Mouse (Mus musculus) cerebellum, adult 11-12 months (tissue): ENCODE results near the gene Nupr1l.
"Not testable (repeated sequence)": the region's sequence is repeated elsewhere in the genome, so short reads cannot be mapped to it uniquely, and the experiment has no call there.

ENCODE experiments used
- DNase-seq: peaks from one replicate; pipeline ENCODE4 v3.0.0; 2022

Gene Nupr1l

DNA sequence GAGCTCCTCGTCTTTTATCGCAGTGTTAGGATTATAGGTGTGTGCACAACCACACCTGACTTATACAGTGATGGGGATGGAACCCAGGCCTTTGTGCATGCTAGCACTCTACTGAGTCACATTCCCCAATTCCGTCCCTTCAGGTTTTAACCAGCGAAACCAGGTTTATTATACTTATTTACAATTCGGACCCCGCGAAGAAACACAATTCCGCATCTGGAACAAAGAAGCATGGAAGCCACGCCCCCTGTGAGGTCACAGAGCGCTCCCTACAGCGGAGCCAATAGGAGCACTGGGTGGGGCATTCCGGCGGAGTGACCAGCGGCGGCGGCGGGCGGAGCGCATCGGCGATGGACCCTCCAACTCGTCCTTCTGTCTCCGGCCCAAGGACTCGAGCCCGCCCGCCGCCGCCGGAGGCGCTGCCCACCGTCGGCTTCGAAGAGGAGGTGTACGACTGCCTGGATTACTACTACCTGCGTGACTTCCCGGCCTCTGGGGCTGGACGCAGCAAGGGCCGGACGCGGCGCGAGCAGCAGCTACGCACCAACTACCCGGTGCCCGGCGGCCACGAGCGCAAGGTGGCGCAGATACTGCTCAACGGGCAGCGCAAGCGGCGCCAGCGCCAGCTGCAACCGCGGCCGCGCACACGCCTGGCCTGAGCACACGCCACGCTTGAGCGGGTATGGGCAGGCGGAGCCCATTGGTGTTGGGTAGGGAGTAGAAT is at the start of gene Nupr1l:
Gene Nupr1l, plus strand, starts transcription at position 299 of the 724 bp plus-strand sequence.
- DNase-seq = peak; percentile 81

DNA sequence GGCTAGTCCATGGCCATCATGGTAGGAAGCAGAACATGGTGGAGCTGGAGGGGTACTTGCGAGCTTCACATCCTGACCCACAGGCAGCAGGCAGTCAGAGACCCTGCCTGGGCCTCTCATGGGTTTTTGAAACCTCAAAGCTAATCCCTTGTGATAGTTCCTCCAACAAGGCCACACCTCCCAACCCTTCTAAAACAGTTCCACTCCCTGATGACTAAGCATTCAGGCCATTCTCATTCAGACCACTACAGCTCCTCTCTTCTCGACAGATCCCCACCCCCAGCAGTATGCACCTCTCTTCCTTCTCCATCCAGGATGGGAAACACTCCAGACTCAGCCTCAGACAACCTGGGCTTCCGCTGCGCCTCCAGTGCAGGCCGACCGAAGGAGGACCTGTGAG is 46.0 kb upstream of the Nupr1l start:
- DNase-seq = no peak

DNA sequence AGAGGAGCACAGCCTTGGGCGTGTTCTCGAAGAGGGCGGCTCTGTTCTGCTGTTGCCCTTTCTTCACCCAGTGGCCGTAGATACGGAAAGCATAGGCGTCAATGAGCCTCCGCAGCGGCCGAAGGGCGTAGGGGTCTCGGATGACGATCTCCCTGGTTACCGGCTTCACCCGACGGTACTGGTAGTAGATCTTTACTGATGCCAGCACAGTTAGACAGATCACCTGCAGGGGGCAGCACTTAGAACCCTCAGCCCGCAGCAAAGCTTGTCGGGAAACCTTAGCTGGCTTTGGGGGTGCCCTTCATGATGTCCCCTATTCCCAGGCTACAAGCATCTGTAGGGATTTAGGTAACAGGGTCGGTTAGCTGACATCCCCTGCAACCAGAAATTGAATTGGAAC is 43.9 kb upstream of the Nupr1l start:
- DNase-seq = no peak

DNA sequence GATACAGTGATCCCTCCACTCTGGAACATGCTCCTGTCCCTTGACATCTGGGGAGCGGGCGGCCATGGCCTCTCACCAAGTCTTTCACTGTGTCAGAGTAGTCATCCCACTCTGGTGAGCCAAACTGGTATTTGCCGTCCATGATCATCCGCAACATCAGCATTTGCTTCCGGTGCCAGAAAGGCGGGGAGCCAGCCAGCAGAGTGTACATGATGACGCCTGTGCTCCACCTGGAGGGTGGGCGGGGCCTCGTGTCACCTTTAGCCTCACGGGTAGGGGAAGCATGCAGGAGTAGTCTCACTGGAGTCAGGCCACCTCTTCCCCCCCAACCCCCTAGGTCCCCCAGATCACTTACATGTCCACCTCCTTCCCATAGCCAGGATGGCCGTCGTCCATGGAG is 42.5 kb upstream of the Nupr1l start:
- no peak for DNase-seq

DNA sequence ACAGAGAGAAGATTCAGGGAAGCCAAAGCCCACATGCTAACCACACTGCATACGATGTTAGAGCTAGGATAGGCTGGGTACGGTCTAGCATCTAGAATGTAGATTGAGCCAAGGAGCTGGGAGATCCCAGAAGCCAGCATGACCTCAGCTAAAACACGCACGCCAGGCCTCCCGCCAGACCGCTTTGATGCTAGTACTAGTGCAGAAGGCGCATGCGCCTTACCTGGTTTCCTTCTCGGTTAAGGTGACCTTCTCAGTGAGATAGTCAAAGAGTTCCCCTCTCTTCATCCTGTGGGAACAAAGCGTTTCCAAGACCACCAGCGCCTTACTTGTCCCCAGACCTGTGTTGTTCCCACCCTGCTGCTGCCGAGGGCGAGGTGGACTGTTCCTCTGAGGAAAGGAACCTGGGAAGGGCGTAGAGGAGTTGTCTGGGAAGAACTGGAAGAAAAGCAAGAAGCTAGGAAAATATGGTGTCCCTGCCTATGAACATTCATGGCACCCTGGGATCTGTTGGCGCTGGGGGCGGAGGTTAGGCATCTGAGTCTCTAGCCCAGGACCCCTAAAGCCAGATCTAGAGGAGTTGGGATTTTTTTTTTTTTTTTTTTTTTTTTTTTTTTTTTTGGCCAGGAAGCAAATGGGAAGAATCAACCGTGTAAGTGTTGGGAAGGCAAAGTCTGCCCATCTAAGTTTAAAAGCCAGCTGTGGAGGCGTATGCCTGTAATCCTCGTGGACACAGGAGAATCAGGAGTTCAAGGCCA is 38.9 kb upstream of the Nupr1l start:
- no peak for DNase-seq

DNA sequence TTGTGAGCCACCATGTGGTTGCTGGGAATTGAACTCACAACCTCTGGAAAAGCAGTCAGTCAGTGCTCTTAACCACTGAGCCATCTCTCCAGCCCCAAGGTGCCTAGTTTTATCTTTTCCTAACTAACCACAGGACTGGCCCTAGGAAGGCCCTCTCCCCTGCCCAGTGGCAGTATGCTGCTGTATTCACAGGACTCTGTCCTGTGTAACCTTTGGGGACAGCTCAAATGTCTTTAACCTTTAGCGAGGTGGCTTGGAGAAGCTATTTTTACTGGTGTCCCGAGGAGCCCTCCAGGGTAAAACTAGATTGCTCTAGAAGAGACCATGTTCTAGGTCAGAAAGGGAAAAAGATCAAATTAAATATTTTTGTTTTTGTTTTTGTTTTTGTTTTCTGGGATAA is 37.1 kb upstream of the Nupr1l start:
- DNase-seq = no peak

DNA sequence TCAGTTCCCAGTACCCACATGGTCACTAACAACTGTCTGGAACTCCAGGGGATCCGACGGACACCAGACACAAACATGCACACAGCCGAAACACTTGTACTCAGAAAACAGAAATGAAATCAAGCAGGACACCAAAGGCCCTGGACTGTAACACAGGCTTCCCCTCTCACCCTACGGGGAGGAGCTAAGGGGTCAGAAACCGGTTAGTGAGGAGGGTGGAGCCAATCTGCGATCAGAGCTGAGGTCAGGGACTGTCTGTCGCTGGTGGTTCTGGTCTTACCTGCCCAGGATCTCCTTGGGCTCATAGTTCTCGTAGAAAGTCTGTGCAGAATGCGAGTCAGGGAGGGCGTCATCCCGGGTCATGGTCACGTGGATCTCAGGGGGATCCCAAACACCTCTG is 34.4 kb upstream of the Nupr1l start:
- no peak for DNase-seq

DNA sequence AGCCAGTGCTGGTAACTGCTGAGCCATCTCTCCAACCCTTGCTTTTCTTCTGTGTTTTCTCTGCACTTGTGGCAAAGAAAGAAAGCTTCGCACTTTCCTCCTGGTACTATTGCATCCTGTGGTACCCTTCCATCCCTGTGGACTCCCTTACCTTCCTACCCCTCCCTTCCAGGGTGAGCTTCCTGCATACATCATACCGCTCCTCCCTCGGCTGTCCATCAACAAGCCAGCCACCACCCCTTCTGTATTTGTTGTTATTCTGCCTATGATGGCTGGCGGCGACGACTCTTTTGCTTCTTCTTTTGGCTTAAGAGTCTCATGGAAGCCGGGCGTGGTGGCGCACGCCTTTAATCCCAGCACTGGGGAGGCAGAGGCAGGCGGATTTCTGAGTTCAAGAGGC is 33.2 kb upstream of the Nupr1l start:
- DNase-seq = no peak

DNA sequence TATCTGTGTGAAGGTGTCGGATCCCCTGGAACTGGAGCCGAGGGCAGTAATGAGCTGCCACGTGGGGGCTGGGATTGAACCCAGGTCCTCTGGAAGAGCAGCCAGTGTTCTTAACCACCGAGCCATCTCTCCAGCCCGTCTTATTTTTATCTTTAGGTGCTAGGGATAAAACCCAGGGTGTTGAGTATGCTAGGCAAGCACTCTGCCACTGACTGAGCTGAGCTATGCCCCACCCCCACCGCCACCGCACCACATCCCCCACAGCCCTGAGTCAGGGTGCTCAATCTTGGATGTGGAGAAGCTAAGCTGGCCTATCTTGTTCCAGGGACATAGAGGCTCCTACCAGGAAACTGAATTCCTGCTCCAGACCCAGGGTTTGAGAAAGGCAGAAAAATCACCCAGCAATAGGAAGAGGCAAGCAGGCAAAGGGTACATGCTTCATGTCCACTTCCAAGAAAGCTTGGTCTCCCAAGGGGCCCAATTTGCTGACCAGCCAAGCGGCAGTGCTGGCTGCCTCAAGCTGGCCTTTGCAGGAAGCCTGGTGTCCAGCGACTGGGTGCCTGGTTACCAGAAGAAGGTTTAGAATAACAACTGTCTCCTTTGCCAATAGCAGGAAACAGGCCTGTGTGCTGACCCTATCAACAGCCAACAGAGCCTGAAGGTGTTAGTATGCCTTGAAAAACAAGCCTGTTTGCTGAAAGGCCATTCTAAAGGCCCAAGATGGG is 30.4 kb upstream of the Nupr1l start:
- no peak for DNase-seq

DNA sequence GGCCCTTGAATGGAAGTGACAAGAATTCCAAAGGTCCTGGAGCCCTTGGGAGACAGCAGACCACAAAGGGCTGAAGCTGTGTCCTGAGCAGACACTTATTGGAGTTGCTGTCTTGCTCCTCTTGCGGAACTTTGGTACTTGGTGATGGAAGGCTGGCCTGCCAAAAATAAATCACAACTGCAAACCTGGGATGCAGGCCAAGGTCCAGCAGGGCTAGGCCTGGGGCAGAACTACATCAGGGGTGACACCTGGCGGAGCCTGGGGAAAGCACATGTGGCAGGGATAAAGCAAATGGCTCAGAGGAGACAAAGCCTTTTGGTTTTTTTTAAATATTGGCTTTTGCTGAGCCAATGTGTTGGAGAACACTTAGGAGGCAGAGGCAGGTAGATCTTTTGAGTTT is 29.4 kb upstream of the Nupr1l start:
- DNase-seq = peak; percentile 32

DNA sequence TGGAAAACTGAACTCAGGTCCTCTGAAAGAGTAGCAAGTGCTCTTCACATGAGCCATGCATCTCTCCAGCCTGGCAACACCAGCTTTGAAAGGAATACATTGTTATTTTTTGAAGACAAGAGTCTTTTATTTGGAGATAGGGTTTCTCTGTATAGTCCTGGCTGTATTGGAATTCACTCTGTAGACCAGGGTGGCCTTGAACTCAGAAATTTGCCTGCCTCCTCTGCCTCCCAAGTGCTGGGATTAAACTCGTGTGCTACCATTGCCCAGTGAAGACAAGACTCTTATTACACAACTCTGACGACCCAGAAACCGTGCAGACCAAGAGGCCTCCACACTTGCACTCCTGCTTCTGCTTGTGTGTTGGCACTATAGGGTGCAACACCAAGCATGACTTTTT is 28.5 kb upstream of the Nupr1l start:
- no peak for DNase-seq

DNA sequence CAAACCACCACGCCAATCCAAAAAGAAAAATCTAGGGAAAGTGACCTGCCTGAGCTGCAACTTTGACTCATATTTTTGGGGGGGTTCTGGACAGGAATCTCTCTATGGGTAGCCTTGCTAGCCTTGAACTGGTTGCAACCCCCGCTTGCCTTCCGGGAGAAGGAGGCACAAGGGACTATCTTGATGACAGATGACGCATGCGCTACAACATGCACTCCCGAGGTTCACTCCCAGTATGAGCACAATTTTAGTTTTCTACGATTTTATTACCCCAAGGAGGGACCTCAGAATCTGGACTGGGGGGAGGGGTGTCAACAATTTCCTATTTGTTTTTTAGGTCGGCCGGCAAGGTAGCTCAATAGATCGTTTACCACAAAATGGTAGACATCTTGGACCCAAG is 22.1 kb upstream of the Nupr1l start:
- no peak for DNase-seq

DNA sequence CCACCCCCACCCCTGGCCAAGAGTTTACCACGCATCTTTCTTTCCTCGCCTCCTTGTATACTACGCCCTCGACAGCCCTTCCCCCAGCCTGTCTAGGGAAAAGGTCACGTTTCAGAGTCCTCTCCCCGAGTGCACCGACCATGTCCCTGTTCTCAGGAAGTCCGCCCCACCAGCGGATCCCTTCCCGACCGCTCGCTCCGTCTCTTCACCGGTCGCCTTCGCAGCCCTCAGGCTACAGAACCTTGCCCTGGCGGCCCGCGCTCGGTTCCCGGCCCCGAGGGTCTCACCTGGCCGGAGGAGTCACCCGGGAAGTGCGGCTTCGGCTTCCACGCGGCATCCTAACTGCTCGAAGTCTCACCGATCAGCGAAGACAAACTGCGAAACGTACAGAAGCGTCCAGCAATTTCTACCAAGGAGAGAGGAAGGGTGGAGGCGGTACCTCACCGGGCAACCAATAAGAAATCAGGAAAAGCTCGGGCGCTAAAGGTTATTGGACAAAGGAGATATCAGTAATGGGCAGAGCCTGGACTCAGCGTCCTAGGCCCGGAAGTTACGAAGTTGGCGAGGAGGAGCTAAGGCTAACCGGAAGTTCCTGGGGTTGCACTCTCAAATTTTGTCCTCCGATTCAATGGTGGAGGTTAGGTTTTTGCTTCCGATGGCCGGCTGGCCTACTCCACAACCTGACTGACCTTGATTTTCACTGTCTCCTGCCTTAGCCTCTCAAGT is 21.3 kb upstream of the Nupr1l start, which contains the start of gene Chchd2:
Gene Chchd2, minus strand, starts transcription at position 560 of the 726 bp plus-strand sequence.
- peak; percentile 96 for DNase-seq

DNA sequence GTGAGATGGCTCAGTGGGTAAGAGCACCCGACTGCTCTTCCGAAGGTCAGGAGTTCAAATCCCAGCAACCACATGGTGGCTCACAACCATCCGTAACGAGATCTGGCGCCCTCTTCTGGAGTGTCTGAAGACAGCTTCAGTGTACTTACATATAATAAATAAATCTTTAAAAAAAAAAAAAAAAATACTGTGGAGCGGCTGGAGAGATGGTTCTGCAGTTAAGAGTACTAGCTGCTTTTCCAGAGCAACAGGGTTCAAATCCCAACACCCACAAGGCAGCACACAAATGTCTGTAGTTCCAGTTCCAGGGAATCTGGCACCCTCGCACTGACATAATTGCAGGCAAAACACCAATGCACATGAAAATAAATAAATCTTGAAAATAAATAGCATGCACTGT is 17.9 kb upstream of the Nupr1l start:
- DNase-seq = not testable (repeated sequence)

DNA sequence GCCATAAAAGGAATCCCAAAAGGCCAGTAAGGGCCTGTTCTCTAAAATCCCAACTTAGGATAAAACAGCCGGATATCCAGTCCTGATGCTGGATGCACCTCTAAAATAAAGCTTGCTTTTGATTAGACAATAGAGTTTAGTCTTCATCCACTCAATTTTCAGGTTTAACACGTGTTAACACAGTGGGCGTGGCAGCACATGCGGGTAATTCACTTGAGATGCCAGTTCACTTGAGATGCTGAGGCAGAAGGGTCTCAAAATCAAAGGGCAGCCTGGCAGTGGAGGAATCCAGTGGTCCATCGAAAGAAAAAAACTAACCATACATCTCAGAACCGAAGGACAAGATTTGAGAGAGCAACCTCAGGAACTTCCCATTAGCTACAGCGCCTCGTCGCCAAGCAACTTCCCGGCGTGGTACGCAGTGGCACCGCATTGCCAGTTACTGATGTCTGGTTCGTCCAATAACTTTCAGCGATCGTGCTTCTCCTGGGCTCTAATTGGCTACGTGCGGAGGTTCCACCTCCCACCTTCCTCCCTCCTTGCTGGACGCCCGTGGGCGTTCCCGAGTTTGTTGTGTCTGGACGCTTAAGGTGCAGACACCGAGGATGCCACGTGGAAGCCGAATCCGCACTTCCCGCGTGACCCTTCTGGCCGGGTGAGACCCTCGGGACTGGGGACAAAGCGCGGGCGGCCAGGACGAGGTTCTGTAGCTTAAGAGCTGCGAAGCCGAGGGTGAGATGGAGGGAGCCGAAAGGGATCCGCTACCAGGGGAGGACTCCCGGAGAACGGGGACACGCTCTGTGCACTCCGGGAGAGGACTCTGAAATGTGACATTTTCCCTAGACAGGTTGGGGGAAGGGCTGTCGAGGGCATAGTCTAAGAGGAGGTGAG is 12.9 kb upstream of the Nupr1l start, which contains the start of gene Zbed5:
Gene Zbed5, plus strand, starts transcription at position 526 of the 891 bp plus-strand sequence.
- peak; percentile 83 for DNase-seq

DNA sequence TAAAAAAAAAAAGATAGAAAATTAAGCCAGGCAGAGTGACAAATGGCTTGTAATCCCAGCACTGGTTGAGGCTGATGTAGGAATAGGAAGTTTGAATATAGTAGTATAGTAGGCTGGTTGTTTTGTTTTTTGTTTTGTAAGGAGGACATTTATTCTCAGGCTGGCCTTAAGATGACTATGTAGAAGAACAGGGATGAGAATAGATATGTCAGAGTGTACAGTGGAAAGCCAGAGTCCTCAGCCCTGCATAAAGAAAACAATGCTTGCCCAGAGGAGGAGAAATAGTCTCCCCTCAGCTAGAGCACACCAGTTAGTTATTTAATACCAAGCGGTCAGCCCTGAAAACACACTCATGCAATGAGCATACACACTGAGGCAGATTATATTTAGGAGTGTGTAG is 9.9 kb upstream of the Nupr1l start, which contains the start of gene Phkg1:
Gene Phkg1, minus strand, starts transcription at position 101 of the 400 bp plus-strand sequence.
- DNase-seq = no peak

DNA sequence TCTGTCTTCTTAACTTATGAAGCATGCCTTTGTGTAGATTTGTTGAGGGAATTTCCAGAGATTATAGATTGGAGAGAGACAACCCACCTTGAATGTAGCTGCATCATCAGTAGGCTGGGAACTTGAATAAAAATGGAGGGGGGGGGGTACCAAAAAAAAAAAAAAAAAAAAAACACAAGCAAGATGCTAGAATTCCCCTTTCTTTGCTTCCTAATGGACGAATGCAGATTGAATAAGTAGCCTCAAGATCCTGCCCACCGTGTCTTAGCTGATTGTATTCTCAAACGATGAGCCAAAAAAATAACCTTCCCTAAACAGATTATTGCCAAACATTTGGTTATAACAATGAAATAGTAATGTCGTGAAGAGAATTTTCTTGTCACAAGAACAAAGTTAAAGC is 565 bp upstream of the Nupr1l start:
- DNase-seq = no peak

DNA sequence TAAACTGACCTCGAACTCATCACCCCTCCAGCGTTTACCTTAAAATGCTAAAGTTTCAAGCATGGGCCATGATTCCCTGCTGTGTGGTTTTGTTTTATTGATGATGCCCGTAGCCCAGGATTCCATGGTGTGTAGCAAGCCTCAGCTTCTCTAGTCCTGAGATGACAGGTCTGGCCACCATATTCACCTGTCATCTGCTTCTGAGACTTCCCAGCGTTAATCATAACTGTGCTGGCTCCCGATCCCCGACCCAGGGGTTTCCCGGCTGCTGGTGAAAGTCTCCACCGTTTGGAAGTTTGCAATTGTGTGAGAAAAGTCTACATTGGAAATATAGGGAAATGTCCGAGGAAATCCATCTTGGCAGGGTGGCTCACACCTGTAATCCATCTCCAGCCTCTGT is 807 bp downstream of the Nupr1l start:
- no peak for DNase-seq

DNA sequence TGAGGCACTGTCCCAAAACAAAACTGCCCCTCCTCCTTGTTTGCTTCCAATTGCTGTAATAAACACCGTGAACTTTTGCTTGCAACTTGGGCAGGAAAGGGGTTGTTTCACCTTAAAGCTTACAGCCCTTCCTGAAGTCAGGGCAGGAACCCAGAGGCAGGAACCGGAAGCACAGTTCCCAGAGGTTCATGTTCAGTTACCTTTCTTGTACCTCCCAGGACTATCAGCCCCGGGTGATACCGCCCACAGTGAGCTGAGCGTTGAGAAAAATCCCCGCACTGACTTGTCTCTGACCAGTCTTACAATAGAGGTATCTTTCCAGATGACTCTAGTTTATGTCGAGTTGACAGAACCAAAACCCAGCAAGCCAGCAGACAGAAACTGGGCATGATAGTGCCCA is 1.3 kb downstream of the Nupr1l start:
- DNase-seq = no peak

DNA sequence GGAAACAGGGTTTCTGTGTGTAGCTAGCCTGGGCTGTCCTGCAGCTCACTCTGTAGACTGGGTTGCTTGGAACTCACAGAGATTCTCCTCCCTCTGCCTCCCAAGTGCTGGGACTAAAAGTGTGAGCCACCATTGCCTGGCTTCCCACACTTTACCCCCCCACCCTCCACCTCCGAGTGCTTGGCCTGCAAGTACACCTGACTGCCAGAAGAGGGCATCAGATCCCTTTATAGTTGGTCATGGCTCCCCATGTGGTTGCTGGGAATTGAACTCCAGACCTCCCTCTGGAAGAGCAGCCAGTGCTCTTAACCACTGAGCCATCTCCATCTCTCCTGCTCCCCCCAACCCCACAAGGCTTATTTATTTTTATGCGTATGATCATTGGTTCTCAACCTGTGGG is 5.7 kb downstream of the Nupr1l start:
- DNase-seq = no peak

DNA sequence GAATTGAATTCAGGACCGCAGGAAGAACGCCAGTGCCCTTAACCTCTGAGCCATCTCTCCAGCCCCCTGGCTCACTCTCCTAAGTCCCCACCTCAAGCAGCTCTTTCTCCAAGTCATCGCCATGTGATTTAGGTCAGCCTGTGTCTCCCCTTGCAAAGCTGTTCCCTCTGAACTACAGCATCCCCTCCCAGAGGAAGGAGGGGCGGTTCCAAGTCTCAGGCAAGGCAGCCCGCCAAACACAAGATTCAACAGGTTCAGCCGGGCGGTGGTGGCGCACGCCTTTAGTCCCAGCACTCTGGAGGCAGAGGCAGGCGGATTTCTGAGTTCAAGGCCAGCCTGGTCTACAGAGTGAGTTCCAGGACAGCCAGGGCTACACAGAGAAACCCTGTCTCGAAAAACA is 7.2 kb downstream of the Nupr1l start:
- not testable (repeated sequence) for DNase-seq
